ENCODE assay signal across 23 mouse cellular contexts in genomic region chr11:3442677-3443076, GRCm38 (mm10). TPM values are rescaled to one million over a fixed set of nuclear protein-coding genes. Genes with fewer than 3 reads are reported as not detected.
A peak's percentile ranks its signal among the peaks of the same experiment; 100 is the strongest.
DNase-seq lines count a peak whose midpoint lies in the region; ATAC-seq and TF ChIP-seq lines count a peak whose summit lies in the region.
"Had no signal": no experiment of that assay in that cellular context is flagged by ENCODE, and none has a peak within 500 bp of the region (broad histone marks: within the 10 kb centered on the region; RNA-seq: fewer than 3 reads in every experiment).

No protein-coding gene starts in this region.

- 80% methylated on average over 4 of the region's 4 CpGs for WGBS in forebrain, embryonic 16.5 days
- 80% methylated on average over 4 of the region's 4 CpGs for WGBS in forebrain, embryonic 14.5 days

- H3K27ac ChIP-seq in forebrain, embryonic 16.5 days (ENCODE audit: low read length) = peak overlapping the region; percentile 12; the same call in 1 of the 2 replicates
- H3K27ac ChIP-seq in forebrain, embryonic 14.5 days (ENCODE audit: low read depth, low read length) = no peak overlapping the region
- H3K27ac ChIP-seq: embryonic facial prominence, embryonic 10.5 days; embryonic facial prominence, embryonic 13.5 days; forebrain, embryonic 12.5 days; heart, adult 2 months; heart, embryonic 10.5 days; hindbrain, embryonic 14.5 days had no signal

- no peak for TF ChIP-seq CTCF in C2C12 (IDR thresholded peaks at IDR 0.05; ENCODE audit: control insufficient read depth, insufficient read depth, insufficient read length)

- peaks cover 94% of the 10 kb centered on the region for H3K79me2 ChIP-seq in C2C12 (ENCODE audit: control insufficient read depth, insufficient read depth)

- H3K9me3 ChIP-seq in forebrain, embryonic 16.5 days (ENCODE audit: control insufficient read depth, low read length) = no peaks in the 10 kb centered on the region
- no peaks in the 10 kb centered on the region for H3K9me3 ChIP-seq in forebrain, embryonic 14.5 days (replicated peaks; ENCODE audit: control insufficient read depth, low read length)
- H3K9me3 ChIP-seq: embryonic facial prominence, embryonic 10.5 days; embryonic facial prominence, embryonic 13.5 days; forebrain, embryonic 12.5 days; heart, embryonic 10.5 days; heart, embryonic 13.5 days had no signal

- H3K4me2 ChIP-seq in forebrain, embryonic 16.5 days (ENCODE audit: low read length) = no peak overlapping the region
- H3K4me2 ChIP-seq in forebrain, embryonic 14.5 days (ENCODE audit: low read length) = no peak overlapping the region
- H3K4me2 ChIP-seq: embryonic facial prominence, embryonic 13.5 days; forebrain, embryonic 12.5 days; heart, embryonic 13.5 days; hindbrain, embryonic 14.5 days had no signal

- no peak for ATAC-seq in forebrain, embryonic 16.5 days
- no peak for ATAC-seq in forebrain, embryonic 14.5 days
- ATAC-seq: CD4-positive, CD25-positive, alpha-beta regulatory T cell, adult 4 months; inflammation-experienced regulatory T-cells, adult 6 months; intestine, embryonic 16.5 days had no signal

- DNase-seq in forebrain, embryonic 14.5 days (ENCODE audit: low spot score) = no peak
- peak; percentile 80 for DNase-seq in 3T3-L1 (ENCODE audit: low read depth, low spot score)
- DNase-seq in NIH3T3 (ENCODE audit: low read depth) = peak; percentile 45
- DNase-seq in kidney, adult 9 months = no peak
- DNase-seq in frontal cortex, postnatal 36 days (ENCODE audit: low spot score in 2 of 2) = no peak
- DNase-seq in urinary bladder, postnatal 14 days (ENCODE audit: low spot score) = no peak
- DNase-seq: embryo, embryonic 11 days; gastrocnemius, postnatal 10 days; gastrocnemius, postnatal 36 days; kidney, adult 18-20 months had no signal

- H3ac ChIP-seq in C2C12 (ENCODE audit: control insufficient read depth, insufficient read length, low read depth) = no peak overlapping the region

- no peaks in the 10 kb centered on the region for H3K36me3 ChIP-seq in forebrain, embryonic 16.5 days (ENCODE audit: control insufficient read depth, insufficient read depth)
- no peaks in the 10 kb centered on the region for H3K36me3 ChIP-seq in forebrain, embryonic 14.5 days (ENCODE audit: control insufficient read depth, insufficient read depth, low read length)
- no peaks in the 10 kb centered on the region for H3K36me3 ChIP-seq in C2C12 (ENCODE audit: control insufficient read depth, insufficient read depth)
- H3K36me3 ChIP-seq: embryonic facial prominence, embryonic 13.5 days; forebrain, embryonic 12.5 days; heart, embryonic 10.5 days had no signal

- H3K9ac ChIP-seq in forebrain, embryonic 16.5 days (replicated peaks; ENCODE audit: low read depth, low read length) = no peak overlapping the region
- no peak overlapping the region for H3K9ac ChIP-seq in forebrain, embryonic 14.5 days (ENCODE audit: low read length)
- H3K9ac ChIP-seq: embryonic facial prominence, embryonic 13.5 days; forebrain, embryonic 12.5 days; heart, embryonic 13.5 days; hindbrain, embryonic 14.5 days had no signal

- peaks cover 6% of the 10 kb centered on the region for H3K4me1 ChIP-seq in forebrain, embryonic 16.5 days (replicated peaks; ENCODE audit: control insufficient read depth, insufficient read depth, low read length)
- H3K4me1 ChIP-seq in forebrain, embryonic 14.5 days (ENCODE audit: control insufficient read depth, insufficient read depth, low read length) = no peaks in the 10 kb centered on the region
- H3K4me1 ChIP-seq: embryonic facial prominence, embryonic 10.5 days; forebrain, embryonic 12.5 days had no signal

- no peaks in the 10 kb centered on the region for H3K27me3 ChIP-seq in forebrain, embryonic 16.5 days (replicated peaks; ENCODE audit: control insufficient read depth, insufficient read depth, low read length)
- H3K27me3 ChIP-seq in forebrain, embryonic 14.5 days (replicated peaks; ENCODE audit: control insufficient read depth, insufficient read depth, low read length) = no peaks in the 10 kb centered on the region
- H3K27me3 ChIP-seq in C2C12 (ENCODE audit: control insufficient read depth, insufficient read depth, insufficient read length) = no peaks in the 10 kb centered on the region
- H3K27me3 ChIP-seq: embryonic facial prominence, embryonic 13.5 days; forebrain, embryonic 12.5 days; heart, embryonic 13.5 days had no signal

- H3K4me3 ChIP-seq in forebrain, embryonic 16.5 days (replicated peaks; ENCODE audit: low read length) = no peak overlapping the region
- no peak overlapping the region for H3K4me3 ChIP-seq in forebrain, embryonic 14.5 days (ENCODE audit: low read depth, low read length)
- H3K4me3 ChIP-seq in C2C12 (ENCODE audit: insufficient read depth, poor library complexity, severe bottlenecking) = no peak overlapping the region
- H3K4me3 ChIP-seq: embryonic facial prominence, embryonic 10.5 days; embryonic facial prominence, embryonic 13.5 days; erythroblast, embryonic 14.5 days; forebrain, embryonic 12.5 days; heart, adult 2 months; heart, embryonic 10.5 days; heart, embryonic 13.5 days had no signal

- H3K79me3 ChIP-seq in C2C12 (ENCODE audit: low read depth) = peaks cover 42% of the 10 kb centered on the region

TF ChIP-seq in C2C12, 6 proteins besides CTCF, POLR2A, EP300 and RAD21:
- no peak for TF ChIP-seq CEBPB (IDR thresholded peaks at IDR 0.05; ENCODE audit: low read depth)
- TF ChIP-seq FOSL1 (IDR thresholded peaks at IDR 0.05; ENCODE audit: insufficient read depth, low read length, poor library complexity, severe bottlenecking) = no peak
- peak; percentile 68 for TF ChIP-seq USF1 (IDR thresholded peaks at IDR 0.05; ENCODE audit: low read depth)

RNA-seq across cellular contexts. Expression of gene Rnf185, which starts 9.5 kb away (rescaled TPM):
- 42.6 and 43.2 TPM in 2 replicates for polyA plus RNA-seq in forebrain, embryonic 16.5 days (2015; fragmentation: Nextera tagmentation; extraction: Ambion mirVana)
- polyA plus RNA-seq in forebrain, embryonic 14.5 days (2014; fragmentation: Nextera tagmentation; extraction: Ambion mirVana) = 52.3 and 56.2 TPM in 2 replicates
- 18.9 TPM for polyA plus RNA-seq in C2C12 (2012; fragmentation: generic; extraction: Trizol)

RNA-seq across cellular contexts. Expression of gene Limk2, which starts 33.7 kb away (rescaled TPM):
- 110 and 127 TPM in 2 replicates for polyA plus RNA-seq in forebrain, embryonic 16.5 days (2015; fragmentation: Nextera tagmentation; extraction: Ambion mirVana)
- polyA plus RNA-seq in forebrain, embryonic 14.5 days (2014; fragmentation: Nextera tagmentation; extraction: Ambion mirVana) = 88.4 and 102 TPM in 2 replicates
- polyA plus RNA-seq in C2C12 (2012; fragmentation: generic; extraction: Trizol) = 21.6 TPM

RNA-seq across cellular contexts. Expression of gene Pla2g3, which starts 45.4 kb away (rescaled TPM):
- polyA plus RNA-seq in forebrain, embryonic 16.5 days (2015; fragmentation: Nextera tagmentation; extraction: Ambion mirVana) = 0.89 and 1.0 TPM in 2 replicates
- polyA plus RNA-seq in forebrain, embryonic 14.5 days (2014; fragmentation: Nextera tagmentation; extraction: Ambion mirVana) = 0.44 and 0.59 TPM in 2 replicates
- 0.21 TPM for polyA plus RNA-seq in C2C12 (2012; fragmentation: generic; extraction: Trizol)
- polyA plus RNA-seq: erythroblast, embryonic 14.5 days had no signal

Comparison
In these comparisons a context has a peak if more than half of its experiments do, and no peak if none do; other contexts are left out.
1. DNase-seq: peak in 3T3-L1 (single experiment) and NIH3T3 (single experiment); none in forebrain, embryonic 14.5 days (single experiment), kidney, adult 9 months (single experiment), frontal cortex, postnatal 36 days (0 of 2) and urinary bladder, postnatal 14 days (single experiment).